Mouse (Mus musculus): ENCODE measurements around the gene Slc37a2. TPM values are rescaled to one million over a fixed set of nuclear protein-coding genes. Genes with fewer than 3 reads are reported as not detected.

Slc37a2 gene
- polyA plus RNA-seq, 1 experiment from 2014 or later: 1.4 TPM

- Histone ChIP-seq H3K9me3 (no peaks in the 10 kb centered on the region), H3K9ac (peak within 1 kb of the TSS; percentile 66), H3K4me3 (peak within 1 kb of the TSS; percentile 63), H3K36me3 (no peaks in the 10 kb centered on the region), H3K4me2 (peak within 1 kb of the TSS; percentile 77), H3K27ac (replicated peaks) (peak within 1 kb of the TSS; percentile 88), H3K27me3 (no peaks in the 10 kb centered on the region), H3K4me1 (replicated peaks) (peaks cover 15% of the 10 kb centered on the region)
- ATAC-seq (ENCODE audit: low FRiP score, low read depth): peak; percentile 100
- under 1% methylated on average over 21 of the region's 21 CpGs for WGBS
Observed at GRCm38 (mm10) chr9:37207929-37208411, 47.6 kb downstream of the Slc37a2 start, which contains the start of gene Tmem218. Tmem218 (plus strand) TSS chr9:37208223.

GRCm38 (mm10) chr9:37203884-37204283, 51.7 kb downstream of the Slc37a2 start:
- no peak for ATAC-seq (ENCODE audit: low FRiP score, low read depth)

GRCm38 (mm10) chr9:37200414-37200813, 55.1 kb downstream of the Slc37a2 start:
- Histone ChIP-seq H3K27ac (replicated peaks) (no peak overlapping the region), H3K4me1 (replicated peaks) (no peaks in the 10 kb centered on the region; the same call in 1 of the 2 replicates), H3K4me3 (no peak overlapping the region), H3K9ac (no peak overlapping the region), H3K27me3 (no peaks in the 10 kb centered on the region), H3K4me2 (no peak overlapping the region), H3K9me3 (no peaks in the 10 kb centered on the region), H3K36me3 (no peaks in the 10 kb centered on the region)
- ATAC-seq (ENCODE audit: low FRiP score, low read depth): no peak
- WGBS: 87% methylated on average over 5 of the region's 5 CpGs

More at GRCm38 (mm10) chr9:37203884-37204283, 51.7 kb downstream of the Slc37a2 start:
- H3K4me1 ChIP-seq (replicated peaks): peaks cover 12% of the 10 kb centered on the region
- H3K4me3 ChIP-seq: no peak overlapping the region
- H3K9ac ChIP-seq: no peak overlapping the region
- H3K27ac ChIP-seq (replicated peaks): no peak overlapping the region
- no peaks in the 10 kb centered on the region for H3K9me3 ChIP-seq
- no peak overlapping the region for H3K4me2 ChIP-seq
- H3K27me3 ChIP-seq: no peaks in the 10 kb centered on the region
- 34% methylated on average over 5 of the region's 5 CpGs for WGBS
- H3K36me3 ChIP-seq: no peaks in the 10 kb centered on the region

- Histone ChIP-seq H3K9me3 (no peaks in the 10 kb centered on the region), H3K27ac (replicated peaks) (no peak overlapping the region), H3K27me3 (no peaks in the 10 kb centered on the region), H3K4me2 (no peak overlapping the region), H3K4me3 (no peak overlapping the region), H3K36me3 (no peaks in the 10 kb centered on the region), H3K9ac (no peak overlapping the region), H3K4me1 (replicated peaks) (no peaks in the 10 kb centered on the region)
- 79% methylated on average over 4 of the region's 4 CpGs for WGBS
- no peak for ATAC-seq (ENCODE audit: low FRiP score, low read depth)
Observed at GRCm38 (mm10) chr9:37197067-37197466, 58.5 kb downstream of the Slc37a2 start.

- Histone ChIP-seq H3K4me3 (no peak overlapping the region), H3K27me3 (no peaks in the 10 kb centered on the region), H3K9ac (no peak overlapping the region), H3K27ac (replicated peaks) (no peak overlapping the region), H3K4me1 (replicated peaks) (no peaks in the 10 kb centered on the region), H3K9me3 (no peaks in the 10 kb centered on the region), H3K36me3 (no peaks in the 10 kb centered on the region), H3K4me2 (no peak overlapping the region)
- 95% methylated on average over 3 of the region's 3 CpGs for WGBS
- no peak for ATAC-seq (ENCODE audit: low FRiP score, low read depth)
Observed at GRCm38 (mm10) chr9:37188024-37188423, 67.5 kb downstream of the Slc37a2 start.

- no peak overlapping the region for H3K4me2 ChIP-seq
- no peaks in the 10 kb centered on the region for H3K4me1 ChIP-seq (replicated peaks)
- H3K9me3 ChIP-seq: no peaks in the 10 kb centered on the region
- ATAC-seq (ENCODE audit: low FRiP score, low read depth): no peak
- H3K27ac ChIP-seq (replicated peaks): no peak overlapping the region
- H3K9ac ChIP-seq: no peak overlapping the region
- no peaks in the 10 kb centered on the region for H3K36me3 ChIP-seq
- WGBS: 90% methylated on average over 5 of the region's 5 CpGs
- H3K4me3 ChIP-seq: no peak overlapping the region
- no peaks in the 10 kb centered on the region for H3K27me3 ChIP-seq
Observed at GRCm38 (mm10) chr9:37187407-37187806, 68.1 kb downstream of the Slc37a2 start.

- Histone ChIP-seq H3K4me3 (no peak overlapping the region), H3K36me3 (no peaks in the 10 kb centered on the region)
- ATAC-seq (ENCODE audit: low FRiP score, low read depth): no peak
Observed at GRCm38 (mm10) chr9:37183176-37183575, 72.4 kb downstream of the Slc37a2 start.

GRCm38 (mm10) chr9:37181596-37181995, 73.9 kb downstream of the Slc37a2 start:
- H3K9me3 ChIP-seq: no peaks in the 10 kb centered on the region
- 54% methylated on average over 5 of the region's 5 CpGs for WGBS
- H3K4me1 ChIP-seq (replicated peaks): peaks cover 30% of the 10 kb centered on the region; the same call in 1 of the 2 replicates
- no peak overlapping the region for H3K4me3 ChIP-seq
- H3K36me3 ChIP-seq: no peaks in the 10 kb centered on the region
- H3K27me3 ChIP-seq: no peaks in the 10 kb centered on the region
- no peak for ATAC-seq (ENCODE audit: low FRiP score, low read depth)
- no peak overlapping the region for H3K27ac ChIP-seq (replicated peaks)
- H3K9ac ChIP-seq: no peak overlapping the region
- no peak overlapping the region for H3K4me2 ChIP-seq

More at GRCm38 (mm10) chr9:37183176-37183575, 72.4 kb downstream of the Slc37a2 start:
- no peak overlapping the region for H3K4me2 ChIP-seq
- no peaks in the 10 kb centered on the region for H3K27me3 ChIP-seq
- H3K9ac ChIP-seq: no peak overlapping the region
- no peak overlapping the region for H3K27ac ChIP-seq (replicated peaks)
- H3K4me1 ChIP-seq (replicated peaks): peaks cover 19% of the 10 kb centered on the region; the same call in 1 of the 2 replicates
- 69% methylated on average over 2 of the region's 2 CpGs for WGBS
- no peaks in the 10 kb centered on the region for H3K9me3 ChIP-seq

- no peaks in the 10 kb centered on the region for H3K9me3 ChIP-seq
- no peaks in the 10 kb centered on the region for H3K36me3 ChIP-seq
- ATAC-seq (ENCODE audit: low FRiP score, low read depth): no peak
- no peak overlapping the region for H3K4me3 ChIP-seq
- WGBS: 84% methylated on average over 4 of the region's 4 CpGs
- peaks cover 34% of the 10 kb centered on the region for H3K4me1 ChIP-seq (replicated peaks)
- H3K9ac ChIP-seq: no peak overlapping the region
- H3K4me2 ChIP-seq: no peak overlapping the region
- no peaks in the 10 kb centered on the region for H3K27me3 ChIP-seq
- no peak overlapping the region for H3K27ac ChIP-seq (replicated peaks)
Observed at GRCm38 (mm10) chr9:37179596-37179995, 75.9 kb downstream of the Slc37a2 start.

GRCm38 (mm10) chr9:37178911-37179310, 76.6 kb downstream of the Slc37a2 start:
- no peak overlapping the region for H3K4me3 ChIP-seq
- no peaks in the 10 kb centered on the region for H3K36me3 ChIP-seq
- 12% methylated on average over 4 of the region's 4 CpGs for WGBS
- H3K9me3 ChIP-seq: no peaks in the 10 kb centered on the region
- no peak overlapping the region for H3K4me2 ChIP-seq
- peak; percentile 65; the same call in 1 of the 2 replicates for ATAC-seq (ENCODE audit: low FRiP score, low read depth)
- H3K4me1 ChIP-seq (replicated peaks): peaks cover 34% of the 10 kb centered on the region
- no peak overlapping the region for H3K9ac ChIP-seq
- peak overlapping the region; percentile 43 for H3K27ac ChIP-seq (replicated peaks)
- no peaks in the 10 kb centered on the region for H3K27me3 ChIP-seq

Other genes with a start within 250 kb of the Slc37a2 start
- 32.9 and 40.6 TPM in 2 replicates for gene Pknox2, start 108.3 kb downstream of the Slc37a2 start, polyA plus RNA-seq (2015; fragmentation: Nextera tagmentation; extraction: Ambion mirVana)
- 9.6 and 10.3 TPM in 2 replicates for gene Tmem218, start 47.5 kb downstream of the Slc37a2 start, polyA plus RNA-seq (2015; fragmentation: Nextera tagmentation; extraction: Ambion mirVana)
- 7.4 and 7.8 TPM in 2 replicates for gene Ccdc15, start 92.7 kb upstream of the Slc37a2 start, polyA plus RNA-seq (2015; fragmentation: Nextera tagmentation; extraction: Ambion mirVana)
- gene Hepacam, start 111.6 kb upstream of the Slc37a2 start, polyA plus RNA-seq (2015; fragmentation: Nextera tagmentation; extraction: Ambion mirVana): 24.9 and 28.7 TPM in 2 replicates
- 4.6 and 8.2 TPM in 2 replicates for gene Robo4, start 146.2 kb upstream of the Slc37a2 start, polyA plus RNA-seq (2015; fragmentation: Nextera tagmentation; extraction: Ambion mirVana)
- gene Robo3, start 177.5 kb upstream of the Slc37a2 start, polyA plus RNA-seq (2015; fragmentation: Nextera tagmentation; extraction: Ambion mirVana): 13.0 and 14.1 TPM in 2 replicates
- 27.9 and 29.7 TPM in 2 replicates for gene Msantd2, start 233.6 kb upstream of the Slc37a2 start, polyA plus RNA-seq (2015; fragmentation: Nextera tagmentation; extraction: Ambion mirVana)

Measured in hindbrain, embryonic 15.5 days (tissue).